Mouse (Mus musculus) brain, embryonic 14.5 days (tissue): Measurements from ENCODE around the gene Ifnar1.

Experiments
- CTCF ChIP-seq: fragments of 200-500 bp; IDR thresholded peaks from 2 replicates; pipeline ENCODE4 v1.5.1; 2012; ENCODE audit warnings: inconsistent platforms, mild to moderate bottlenecking, moderate library complexity, borderline replicate concordance; ENCODE audit not compliant: insufficient read depth, insufficient read length; ENCODE audit errors: extremely low read depth
- POLR2A ChIP-seq: fragments of 200-500 bp; IDR thresholded peaks from 2 replicates; pipeline ENCODE4 v1.6.1; 2012; ENCODE audit warnings: mild to moderate bottlenecking, inconsistent platforms, borderline replicate concordance; ENCODE audit not compliant: poor library complexity, insufficient read depth, insufficient read length, severe bottlenecking; ENCODE audit errors: extremely low read depth

DNA sequence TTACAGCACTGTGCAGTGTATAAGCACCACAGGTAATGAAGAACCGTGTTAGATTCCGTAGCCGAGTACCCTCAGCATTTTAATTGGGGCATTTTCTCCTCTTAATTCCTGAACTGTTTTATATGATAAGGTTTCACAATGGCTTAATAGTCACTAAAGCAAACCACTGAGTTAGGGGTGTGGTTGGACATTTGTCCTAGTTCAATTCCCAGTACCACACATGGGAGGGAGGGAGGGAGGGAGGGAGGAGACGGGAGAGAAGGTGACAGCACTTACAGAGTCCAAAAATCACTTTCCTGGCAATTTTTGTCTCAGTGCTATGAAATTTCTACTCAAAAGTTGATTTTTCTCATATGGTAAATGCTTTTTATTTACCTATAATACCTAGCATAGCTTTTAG, 10.5 kb downstream of the Ifnar1 start:
- no peak for TF ChIP-seq CTCF
- TF ChIP-seq POLR2A = no peak
